Mouse (Mus musculus) left cerebral cortex, adult 18-20 months (tissue): ENCODE data around the gene Cryba2. TPM values are rescaled to one million over a fixed set of nuclear protein-coding genes. Genes with fewer than 3 reads are reported as not detected.

Experiments
- DNase-seq, 2 experiments: peaks; one replicate each; pipeline ENCODE4 v3.0.0; 2021 to 2022; ENCODE audit warnings: low spot score in 2 of 2, mixed read lengths in 1 of 2
- microRNA-seq, 2 experiments: library from miRNA; unstranded; fragments of <30 nt; microRNA quantifications; one replicate each; pipeline ENCODE4 v1.2.0; 2021
- total RNA-seq, 2 experiments: library from RNA; stranded (reverse); gene quantifications; 2 replicates each; pipeline ENCODE4 v1.2.3; 2021

Gene Cryba2
- total RNA-seq, 2 experiments from 2014 or later, result 0.80 TPM; not detected in 1

DNA sequence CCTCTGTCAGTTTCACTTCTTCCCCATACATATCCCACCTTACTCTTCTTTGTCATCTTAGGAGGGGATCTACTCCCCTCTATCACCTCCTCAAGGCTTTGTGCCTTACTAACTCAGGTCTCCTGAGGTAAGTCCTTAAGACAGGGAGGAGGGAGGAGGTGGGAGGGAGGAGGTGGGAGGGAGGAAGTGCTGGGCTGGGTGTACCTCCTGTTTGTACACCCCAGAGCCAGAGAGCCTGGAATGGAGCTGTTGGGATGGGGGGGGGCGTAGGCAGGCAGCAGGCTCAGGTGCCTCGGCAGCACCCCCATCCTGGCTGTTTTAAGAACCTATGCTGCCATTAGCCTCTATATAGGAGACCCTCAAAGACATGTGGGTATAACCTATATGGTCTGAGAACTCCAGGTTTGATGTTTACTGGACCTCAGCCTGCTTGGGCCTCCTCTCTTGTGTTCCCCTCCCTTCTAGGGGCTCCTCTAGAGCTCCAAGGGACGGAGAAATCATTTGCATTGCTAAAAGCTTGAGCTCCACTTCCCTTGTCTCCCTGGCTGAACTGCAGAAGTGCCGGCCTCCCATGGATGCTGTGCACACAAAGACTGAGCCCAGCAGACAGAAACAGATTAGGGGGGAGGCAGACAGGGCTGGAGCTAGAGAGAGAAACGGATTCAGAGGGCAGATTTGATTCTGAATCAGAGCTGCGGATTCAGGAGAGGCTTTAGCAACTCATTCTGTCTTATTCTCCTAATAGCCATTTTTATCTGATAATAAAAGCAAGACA lies 41.8 kb downstream of the Cryba2 start:
- peak in 1 of 2 experiments; percentile 64 for DNase-seq

DNA sequence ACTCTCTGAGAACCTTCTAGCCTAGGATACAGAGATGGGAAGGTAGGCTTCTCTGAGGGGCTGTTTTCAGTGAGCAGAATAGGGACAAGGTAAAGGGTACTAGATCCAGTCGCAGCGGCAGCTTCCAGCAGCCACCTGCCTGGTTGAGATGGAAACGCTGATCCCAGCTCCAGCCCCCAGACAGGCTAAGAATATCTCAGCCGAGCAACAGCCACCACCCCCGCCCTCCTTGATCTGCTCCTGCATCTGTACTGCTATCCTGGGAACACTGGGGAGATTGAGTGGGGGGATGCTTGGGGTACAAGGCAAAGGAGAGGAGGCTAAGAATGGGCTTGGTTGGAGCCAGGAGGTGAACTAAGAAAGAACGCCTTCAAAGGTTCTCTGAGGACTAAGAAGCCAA lies 42.7 kb downstream of the Cryba2 start:
- DNase-seq, result peak; percentile 73 to 88

DNA sequence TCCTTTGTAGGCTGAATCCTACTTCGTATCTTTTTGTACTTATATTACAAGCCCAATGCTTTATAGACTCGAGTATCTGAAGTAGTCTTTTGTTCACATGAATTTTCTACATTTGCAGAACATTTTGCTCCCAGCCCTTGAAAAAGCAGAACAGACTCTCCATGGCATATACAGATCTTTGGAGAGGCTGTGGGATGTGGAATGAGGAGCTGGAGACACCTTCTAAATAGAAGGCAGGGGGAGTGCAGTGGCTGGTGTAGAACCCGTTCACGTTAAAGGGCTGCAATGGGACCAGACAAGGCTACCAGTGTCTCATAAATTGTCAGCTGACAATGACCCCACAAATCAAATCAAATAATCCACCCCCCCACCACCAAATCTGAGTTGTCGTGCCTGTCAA lies 44.0 kb downstream of the Cryba2 start:
- DNase-seq, result no peak

DNA sequence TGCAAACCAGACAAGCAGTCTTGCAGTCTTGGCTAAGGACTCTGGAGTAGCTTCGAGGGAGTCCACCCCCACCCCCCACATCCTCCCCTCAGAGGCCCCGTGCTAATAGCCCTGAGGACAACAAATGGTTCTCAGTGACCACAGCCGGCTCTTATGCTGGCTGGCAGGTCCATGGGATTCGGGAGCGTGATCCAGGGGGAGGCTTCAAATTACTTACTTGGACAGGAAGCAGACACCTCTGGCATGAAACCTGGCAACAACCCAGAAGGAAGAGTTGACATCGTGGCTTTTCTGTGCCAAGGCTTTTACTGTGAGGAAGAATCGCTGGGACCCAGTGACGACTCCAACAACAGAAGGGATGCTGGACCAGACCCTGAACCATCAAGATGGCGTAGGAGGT lies 46.6 kb downstream of the Cryba2 start:
- DNase-seq, result no peak

GRCm38 (mm10) chr1:74843090-74843489 lies 49.9 kb downstream of the Cryba2 start:
- DNase-seq, result no peak

Small RNA genes within 50 kb of the gene (microRNA-seq; reads per million reads assigned to microRNA genes)
- 285 to 339 reads per million in 2 experiments for gene Mir375

Other genes starting within 250 kb of the Cryba2 start
- 10 to 100 TPM; 18.3 to 22.7 TPM for gene Ttll4, start 231.4 kb downstream of the Cryba2 start, total RNA-seq
- gene Cyp27a1, start 179.6 kb downstream of the Cryba2 start, total RNA-seq, result 1 to 10 TPM; 4.2 to 4.8 TPM
- under 1 TPM; 0.12 to 0.51 TPM for gene Prkag3, start 143.9 kb downstream of the Cryba2 start, total RNA-seq
- gene Wnt6, start 121.3 kb downstream of the Cryba2 start, total RNA-seq, result 1 to 10 TPM; 3.3 to 4.5 TPM
- gene Wnt10a, start 101.6 kb downstream of the Cryba2 start, total RNA-seq, result 10 to 100 TPM; 15.8 to 15.9 TPM
- gene Cdk5r2, start 38.2 kb downstream of the Cryba2 start, total RNA-seq, result 100 to 1,000 TPM; 315 to 347 TPM
- not detected for gene Fev, start 7.7 kb downstream of the Cryba2 start, total RNA-seq
- gene Cfap65, start 42.5 kb upstream of the Cryba2 start, total RNA-seq, result 1 to 10 TPM; 2.8 to 3.0 TPM
- under 1 TPM; 0.30 to 0.72 TPM for gene Ihh, start 58.5 kb upstream of the Cryba2 start, total RNA-seq
- 1 to 10 TPM; 1.8 to 2.4 TPM for gene Nhej1, start 232.1 kb upstream of the Cryba2 start, total RNA-seq
- 1 to 10 TPM; 2.0 to 3.9 TPM for gene Slc23a3, start 240.7 kb upstream of the Cryba2 start, total RNA-seq
- 10 to 100 TPM; 31.1 to 35.2 TPM for gene Cnppd1, start 249.6 kb upstream of the Cryba2 start, total RNA-seq
- 100 to 1,000 TPM; 210 to 215 TPM for gene Retreg2, start 249.6 kb upstream of the Cryba2 start, total RNA-seq